Mouse (Mus musculus): ENCODE measurements around the gene Cln3.

DNA sequence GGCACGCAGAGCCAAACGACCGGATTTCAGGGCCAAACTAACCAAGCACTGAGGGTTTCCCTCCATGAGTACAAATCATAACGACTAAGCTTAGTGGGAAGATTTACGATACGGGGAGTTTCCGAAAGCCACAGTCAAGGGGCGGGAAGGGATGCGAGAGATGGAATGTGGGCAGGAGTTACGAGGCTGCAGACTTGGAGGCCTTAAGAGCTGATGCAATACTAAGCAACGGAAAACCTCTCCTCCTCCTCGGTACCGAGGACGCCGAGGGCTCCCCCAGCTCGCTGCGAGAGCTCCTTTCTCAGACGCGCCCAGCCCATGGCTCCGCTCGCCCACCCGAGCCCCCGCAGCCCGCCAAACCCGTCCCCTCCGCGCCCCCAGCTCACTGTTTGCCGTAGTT is 19.9 kb downstream of the Cln3 start:
- no peak for TF ChIP-seq POLR2A (IDR thresholded peaks at IDR 0.05; ENCODE audit: borderline replicate concordance, control insufficient read depth, low read depth, low read length)
- TF ChIP-seq CTCF (IDR thresholded peaks at IDR 0.05; ENCODE audit: control insufficient read depth, insufficient read depth, low read length) = no peak
